Mouse (Mus musculus) effector memory CD4-positive, alpha-beta T cell, adult 7 months (primary cell): ENCODE results near the gene Vmn1r36. TPM values are rescaled to one million over a fixed set of nuclear protein-coding genes. Genes with fewer than 3 reads are reported as not detected.

Experiments
- polyA plus RNA-seq: library from polyadenylated mRNA; unstranded; fragments of 100-300 nt; shearing (Covaris generic); gene quantifications from one replicate; pipeline ENCODE4 v1.2.1, GENCODE M21; 2017

Gene Vmn1r36
- polyA plus RNA-seq: not detected

DNA sequence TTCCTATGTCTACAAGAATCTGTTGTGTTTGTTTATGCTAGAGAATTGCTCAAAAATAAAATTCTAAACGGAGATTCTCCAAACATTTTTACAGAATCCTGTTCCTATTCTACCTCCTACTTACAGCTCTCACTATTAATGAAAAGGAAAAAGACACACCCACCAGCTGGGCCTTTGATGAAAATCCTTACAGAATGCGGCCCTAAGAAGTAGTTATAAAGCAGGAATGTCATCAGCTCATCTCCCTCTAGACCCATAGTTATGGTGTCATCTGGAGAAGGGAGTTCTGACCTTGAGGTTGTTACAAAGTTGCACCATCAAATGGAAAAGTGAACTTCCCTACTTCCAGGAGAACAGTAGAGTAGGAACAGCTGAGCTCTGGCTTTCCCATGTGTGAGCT, at the start of gene Vmn1r36:
Gene Vmn1r36 (minus strand): TSS at position 101 of the 400 bp plus-strand sequence.

DNA sequence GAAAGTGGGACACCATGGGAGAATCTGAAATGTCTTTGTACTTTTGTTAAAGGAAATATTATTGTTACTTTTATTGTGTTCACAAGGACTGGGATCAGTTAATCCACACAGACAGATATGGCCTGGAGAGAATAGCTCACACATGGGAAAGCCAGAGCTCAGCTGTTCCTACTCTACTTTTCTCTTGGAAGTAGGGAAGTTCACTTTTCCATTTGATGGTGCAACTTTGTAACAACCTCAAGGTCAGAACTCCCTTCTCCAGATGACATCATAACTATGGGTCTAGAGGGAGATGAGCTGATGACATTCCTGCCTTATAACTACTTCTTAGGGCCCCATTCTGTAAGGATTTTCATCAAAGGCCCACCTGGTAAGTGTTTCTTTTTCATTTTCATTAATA, 10.1 kb upstream of the Vmn1r36 start, which contains the start of gene Vmn1r37:
Gene Vmn1r37 (plus strand): TSS at position 301 of the 400 bp plus-strand sequence.

DNA sequence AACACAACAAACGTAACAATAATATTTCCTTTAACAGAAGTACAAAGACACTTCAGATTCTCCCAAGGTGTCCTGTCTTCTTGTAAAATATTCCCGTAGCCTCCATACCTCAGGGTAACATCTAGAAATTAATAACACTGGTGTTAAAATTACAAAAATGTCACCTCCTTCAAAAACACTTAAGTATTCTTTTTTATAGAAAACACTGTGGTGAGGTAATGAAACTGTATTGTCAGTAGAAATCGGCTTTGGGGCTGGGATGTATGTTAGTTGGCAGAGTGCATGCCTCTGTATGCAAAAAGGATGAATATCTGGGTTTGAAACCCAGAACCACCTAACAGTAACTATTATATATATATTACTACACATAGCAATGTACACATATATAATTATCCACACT, 33.2 kb downstream of the Vmn1r36 start, which contains the start of gene Vmn1r35:
Gene Vmn1r35 (minus strand): TSS at position 101 of the 400 bp plus-strand sequence.

Other genes starting within 250 kb of the Vmn1r36 start
- gene Mad2l1, start 183.8 kb downstream of the Vmn1r36 start, polyA plus RNA-seq: 14.7 TPM
- not detected for gene Vmn1r32, start 159.1 kb downstream of the Vmn1r36 start, polyA plus RNA-seq
- 0.85 TPM for gene Vmn1r33, start 100.9 kb downstream of the Vmn1r36 start, polyA plus RNA-seq
- gene Vmn1r34, start 75.3 kb downstream of the Vmn1r36 start, polyA plus RNA-seq: not detected
- not detected for gene Vmn1r35, start 33.3 kb downstream of the Vmn1r36 start, polyA plus RNA-seq
- gene Vmn1r37, start 10.2 kb upstream of the Vmn1r36 start, polyA plus RNA-seq: not detected
- not detected for gene Vmn1r38, start 63.5 kb upstream of the Vmn1r36 start, polyA plus RNA-seq
- gene Vmn1r39, start 91.4 kb upstream of the Vmn1r36 start, polyA plus RNA-seq: not detected
- gene Gng12, start 177.2 kb upstream of the Vmn1r36 start, polyA plus RNA-seq: 10.2 TPM